Mouse (Mus musculus) natural killer cell, adult 2 months (primary cell): ENCODE measurements around the gene Narf.

Source experiments
- DNase-seq, 2 experiments: peaks; one replicate each; pipeline ENCODE4 v3.0.0; 2022; ENCODE audit warnings: low spot score in 2 of 2

The Narf gene

GRCm38 (mm10) chr11:121235475-121236238, 1.4 kb upstream of the Narf start:
- peak; percentile 42 to 63 for DNase-seq

GRCm38 (mm10) chr11:121237345-121238128, 484 bp downstream of the Narf start:
- no peak for DNase-seq

DNA sequence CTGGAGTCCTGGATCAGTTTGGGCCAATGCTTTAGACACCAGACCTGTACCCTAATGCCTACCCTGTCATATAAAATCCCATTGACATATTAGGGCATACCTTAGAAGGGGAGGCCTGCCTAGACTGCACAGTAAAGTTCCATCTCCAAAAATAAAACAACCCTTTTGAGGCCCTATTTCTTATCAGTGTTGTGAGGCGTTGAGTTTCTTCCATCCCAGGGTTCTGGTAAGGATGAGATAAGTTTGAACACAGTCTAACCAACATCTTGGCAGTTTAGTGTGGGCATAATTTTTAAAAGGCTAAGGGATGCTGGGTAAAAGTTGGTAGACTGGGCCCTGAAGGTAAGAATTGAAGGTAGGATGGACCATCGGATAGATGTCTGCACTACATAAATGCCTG, 2.6 kb downstream of the Narf start:
- no peak for DNase-seq

DNA sequence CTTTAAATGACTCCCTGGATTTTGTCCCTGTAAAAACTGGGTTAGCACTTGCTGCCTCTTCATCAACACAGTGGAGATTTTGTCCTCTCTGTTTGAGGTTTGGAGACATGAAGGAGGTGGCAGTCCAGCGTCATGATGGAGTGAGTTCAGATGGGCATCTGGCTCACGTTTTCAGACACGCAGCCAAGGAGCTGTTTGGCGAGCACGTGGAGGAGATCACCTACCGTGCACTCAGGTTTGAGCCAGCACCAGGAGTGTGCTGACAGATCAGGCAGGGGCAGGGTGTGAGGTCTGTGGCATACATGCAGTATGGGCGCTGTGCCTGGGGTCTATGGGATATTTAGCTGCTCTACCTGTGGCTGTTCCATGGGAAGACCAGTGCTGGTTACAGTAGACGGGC, 13.1 kb downstream of the Narf start:
- DNase-seq: no peak

GRCm38 (mm10) chr11:121259160-121260100, 22.4 kb downstream of the Narf start, which contains the start of gene Foxk2:
TSS of gene Foxk2 (plus strand) at chr11:121259990.
- DNase-seq: peak; percentile 76 to 84

GRCm38 (mm10) chr11:121260211-121260906, 23.3 kb downstream of the Narf start:
- peak; percentile 27 to 31 for DNase-seq

GRCm38 (mm10) chr11:121261074-121261473, 24.0 kb downstream of the Narf start:
- DNase-seq: no peak

DNA sequence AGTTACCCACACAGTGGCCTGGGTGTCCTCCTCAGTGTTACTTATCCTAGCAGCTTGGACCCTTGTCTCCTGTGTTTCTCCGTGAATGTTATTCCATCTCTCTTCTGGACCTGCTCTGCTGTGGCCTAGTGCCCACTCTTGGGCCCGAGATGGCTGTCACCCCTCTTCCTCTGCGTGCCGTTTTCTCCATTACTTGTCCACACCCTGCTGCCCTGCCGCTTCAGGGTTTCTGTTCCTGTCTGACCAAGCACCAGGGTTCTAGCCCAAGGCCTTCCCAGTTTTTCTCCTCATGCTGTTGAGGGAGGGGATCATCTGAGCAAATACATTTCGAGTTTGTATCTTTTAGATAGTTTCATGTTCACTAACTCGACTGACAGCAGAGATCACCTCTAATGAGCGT, 40.5 kb downstream of the Narf start:
- no peak for DNase-seq

GRCm38 (mm10) chr11:121278011-121278410, 41.0 kb downstream of the Narf start:
- DNase-seq: no peak

DNA sequence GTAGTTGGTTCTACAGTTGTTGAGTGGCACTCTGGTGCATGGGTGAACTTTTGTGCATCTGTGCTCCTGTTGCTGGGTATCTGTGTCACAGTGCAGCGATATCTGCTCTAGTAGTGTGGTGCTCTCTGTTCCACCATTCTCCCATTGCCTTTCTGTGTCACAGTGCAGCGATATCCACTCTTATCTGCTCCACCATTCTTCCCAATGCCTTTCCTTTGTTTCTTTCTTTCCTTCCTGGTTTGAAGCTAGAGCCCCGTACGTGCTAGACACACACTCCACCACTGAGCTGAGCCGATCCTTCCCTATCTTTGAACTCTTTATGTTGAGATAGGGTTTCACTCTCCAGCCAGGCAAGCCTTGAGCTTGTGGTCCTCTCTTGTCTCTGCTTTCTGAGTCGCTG, 45.9 kb downstream of the Narf start:
- no peak for DNase-seq

- DNase-seq: no peak
Measured at GRCm38 (mm10) chr11:121289859-121290258, 52.8 kb downstream of the Narf start.

DNA sequence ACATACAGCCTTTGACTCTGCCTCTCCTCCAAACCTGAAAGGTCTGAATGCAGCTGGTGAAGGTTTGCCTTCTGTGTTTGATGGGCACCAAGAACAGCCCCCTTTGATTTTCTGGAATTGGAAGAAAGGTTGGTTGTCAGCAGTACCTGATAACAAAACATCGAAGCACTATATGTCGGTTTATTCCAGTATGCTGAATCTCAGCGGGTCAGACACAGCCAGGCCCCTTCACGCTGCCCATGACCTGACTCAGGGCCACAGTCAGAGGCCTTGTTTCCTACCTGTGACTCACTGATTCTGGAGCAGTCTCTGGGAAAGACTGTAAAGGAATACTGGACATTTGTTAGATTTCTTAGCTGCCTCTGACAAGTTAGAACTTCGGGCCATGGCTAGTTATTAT, 57.7 kb downstream of the Narf start:
- DNase-seq: no peak

DNA sequence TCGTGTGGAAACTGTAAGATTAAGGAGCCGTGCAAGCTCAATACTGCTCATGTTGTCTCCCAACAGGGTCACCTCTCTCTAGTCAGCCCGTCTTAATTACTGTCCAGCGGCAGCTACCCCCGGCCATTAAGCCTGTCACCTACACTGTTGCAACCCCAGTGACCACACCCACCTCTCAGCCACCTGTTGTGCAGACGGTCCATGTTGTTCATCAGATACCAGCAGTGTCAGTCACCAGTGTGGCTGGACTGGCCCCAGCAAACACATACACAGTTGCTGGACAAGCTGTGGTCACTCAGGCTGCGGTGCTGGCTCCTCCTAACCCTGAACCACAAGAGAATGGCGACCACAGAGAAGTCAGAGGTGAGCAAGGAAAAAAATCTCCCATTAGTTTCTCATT, 61.4 kb downstream of the Narf start:
- DNase-seq: no peak

- DNase-seq: no peak
Measured at GRCm38 (mm10) chr11:121300265-121300664, 63.2 kb downstream of the Narf start.

GRCm38 (mm10) chr11:121305371-121305770, 68.3 kb downstream of the Narf start:
- DNase-seq: no peak
